Mouse (Mus musculus) thymus, postnatal 14 days (tissue): Measurements from ENCODE around the gene Hist1h2ai.

ENCODE experiments used
- DNase-seq: peaks from one replicate; pipeline ENCODE4 v3.0.0; 2021

The Hist1h2ai gene

GRCm38 (mm10) chr13:21715864-21716539 is at the start of gene Hist1h2ai, which contains the start of gene Hist1h2bl:
Gene Hist1h2ai, plus strand, starts transcription at chr13:21716422.
Gene Hist1h2bl, minus strand, starts transcription at chr13:21716143.
- peak; percentile 88 for DNase-seq

DNA sequence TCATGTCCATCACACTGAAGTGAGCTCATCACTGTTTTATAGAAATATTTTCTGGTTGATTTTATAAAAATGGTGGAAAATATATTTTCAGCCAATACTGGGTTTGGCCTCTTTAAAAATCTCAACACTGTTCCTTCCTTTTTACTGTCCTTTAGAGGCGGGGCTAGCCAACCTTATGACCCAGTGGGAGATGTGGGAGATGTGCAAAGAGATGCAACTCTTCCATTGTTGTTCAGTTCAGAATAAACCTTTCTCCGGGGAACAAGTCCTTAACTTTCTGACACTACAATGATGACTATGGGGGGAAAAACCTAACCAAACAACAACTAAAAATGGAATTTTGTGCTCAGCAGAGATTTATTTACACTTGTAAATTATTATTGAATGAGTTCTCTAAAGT is 38.9 kb upstream of the Hist1h2ai start, which contains the start of gene Olfr1360:
TSS of gene Olfr1360 (minus strand) at position 101 of the 400 bp plus-strand sequence.
- no peak for DNase-seq

GRCm38 (mm10) chr13:21697811-21698210 is 18.4 kb upstream of the Hist1h2ai start, which contains the start of gene Olfr1359:
Gene Olfr1359, plus strand, starts transcription at chr13:21698111.
- no peak for DNase-seq

- no peak for DNase-seq
Observed at GRCm38 (mm10) chr13:21706669-21707068, 9.6 kb upstream of the Hist1h2ai start.

- peak; percentile 92 for DNase-seq
Observed at GRCm38 (mm10) chr13:21710031-21710711, 6.1 kb upstream of the Hist1h2ai start.

DNA sequence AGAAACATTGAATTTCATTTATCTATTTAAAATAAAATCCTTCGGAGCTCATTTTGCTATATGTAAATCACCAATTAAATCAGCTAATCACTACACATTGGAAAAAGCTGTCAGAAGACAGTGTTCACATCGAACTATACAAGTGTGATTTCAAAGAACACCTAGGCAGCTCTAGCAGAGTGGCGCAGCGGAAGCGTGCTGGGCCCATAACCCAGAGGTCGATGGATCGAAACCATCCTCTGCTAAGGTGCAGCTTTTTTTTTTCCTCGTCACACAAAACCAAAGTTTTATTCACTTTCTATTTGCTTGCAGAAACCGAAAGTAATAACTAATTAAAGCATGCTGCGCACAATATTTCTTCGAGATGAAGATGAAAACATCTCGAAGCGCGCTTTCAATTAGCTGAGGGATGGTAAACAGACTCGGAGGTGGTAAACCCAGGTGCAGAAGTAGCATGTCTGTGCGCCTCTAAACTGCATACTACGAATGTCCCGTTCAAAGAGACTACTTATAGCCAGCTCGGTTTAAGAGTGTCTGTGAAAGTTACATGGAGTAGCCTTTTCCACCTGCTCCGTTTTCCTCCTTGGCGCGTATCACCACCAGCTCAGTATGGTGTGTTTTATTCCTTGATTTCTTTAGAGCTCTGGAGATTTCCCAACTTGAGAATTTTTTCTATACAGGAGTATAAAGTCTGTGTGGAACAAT is 5.2 kb upstream of the Hist1h2ai start:
- peak; percentile 85 for DNase-seq

- DNase-seq: no peak
Observed at GRCm38 (mm10) chr13:21711698-21712097, 4.5 kb upstream of the Hist1h2ai start.

GRCm38 (mm10) chr13:21714725-21715124 is 1.5 kb upstream of the Hist1h2ai start:
- DNase-seq: peak; percentile 70

GRCm38 (mm10) chr13:21715131-21715863 is 925 bp upstream of the Hist1h2ai start:
- peak; percentile 9 for DNase-seq

DNA sequence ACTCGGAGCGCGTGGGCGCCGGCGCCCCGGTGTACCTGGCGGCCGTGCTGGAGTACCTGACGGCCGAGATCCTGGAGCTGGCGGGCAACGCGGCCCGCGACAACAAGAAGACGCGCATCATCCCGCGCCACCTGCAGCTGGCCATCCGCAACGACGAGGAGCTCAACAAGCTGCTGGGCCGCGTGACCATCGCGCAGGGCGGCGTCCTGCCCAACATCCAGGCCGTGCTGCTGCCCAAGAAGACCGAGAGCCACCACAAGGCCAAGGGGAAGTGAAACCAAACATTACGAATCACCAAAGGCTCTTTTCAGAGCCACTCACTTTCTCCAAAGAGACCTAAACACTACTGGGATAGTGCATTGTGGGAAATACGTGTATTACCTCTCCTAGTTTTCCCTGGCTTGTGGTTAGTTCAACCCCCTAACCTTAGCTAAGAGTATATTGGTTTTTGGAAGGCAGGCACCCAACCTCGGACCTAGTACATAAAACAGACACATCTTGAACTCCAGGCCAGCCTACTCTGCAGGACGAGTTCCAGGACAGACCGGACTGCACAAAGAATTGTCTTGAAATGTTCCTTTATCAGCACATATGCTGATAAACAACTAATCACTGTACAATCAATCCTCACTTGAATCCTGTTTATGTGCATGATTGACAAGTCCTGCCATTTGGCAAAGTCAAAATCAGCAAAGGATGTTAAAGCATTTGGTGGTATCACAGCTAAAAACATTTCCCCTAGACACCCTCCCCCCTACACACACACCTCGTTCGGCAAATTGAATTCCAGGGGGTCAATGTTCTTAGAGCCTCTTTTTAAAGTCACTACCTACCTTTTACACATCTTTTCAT is 544 bp downstream of the Hist1h2ai start:
- DNase-seq: peak; percentile 29

DNA sequence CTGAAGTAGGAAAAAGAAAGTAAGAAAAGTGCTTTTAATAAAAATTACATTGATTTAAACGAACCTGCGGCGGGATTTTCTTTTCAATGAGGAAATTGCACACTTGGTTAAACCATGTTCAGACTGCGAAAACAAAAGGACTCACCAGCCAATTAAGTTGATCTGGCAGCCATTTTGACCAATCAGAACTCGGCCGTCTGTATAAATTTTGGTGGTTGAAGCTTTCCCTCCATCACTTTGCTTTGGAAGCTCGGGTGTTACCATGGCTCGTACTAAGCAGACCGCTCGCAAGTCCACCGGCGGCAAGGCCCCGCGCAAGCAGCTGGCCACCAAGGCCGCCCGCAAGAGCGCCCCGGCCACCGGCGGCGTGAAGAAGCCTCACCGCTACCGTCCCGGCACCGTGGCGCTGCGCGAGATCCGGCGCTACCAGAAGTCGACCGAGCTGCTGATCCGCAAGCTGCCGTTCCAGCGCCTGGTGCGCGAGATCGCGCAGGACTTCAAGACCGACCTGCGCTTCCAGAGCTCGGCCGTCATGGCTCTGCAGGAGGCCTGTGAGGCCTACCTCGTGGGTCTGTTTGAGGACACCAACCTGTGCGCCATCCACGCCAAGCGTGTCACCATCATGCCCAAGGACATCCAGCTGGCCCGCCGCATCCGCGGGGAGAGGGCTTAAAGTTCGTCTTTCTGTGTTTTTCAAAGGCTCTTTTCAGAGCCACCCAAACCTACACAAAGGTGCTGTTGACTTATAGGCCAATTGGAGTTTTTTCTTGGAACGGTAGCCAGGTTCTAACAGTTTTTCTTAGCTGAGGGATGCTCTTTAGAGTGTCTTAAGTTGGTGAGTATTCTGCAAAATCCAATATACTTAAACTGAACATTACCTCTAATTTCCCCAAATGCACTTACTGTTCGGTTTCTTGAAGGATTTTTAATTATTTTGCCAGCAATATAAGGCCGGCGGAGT is 1.5 kb downstream of the Hist1h2ai start, which contains the start of gene Hist1h3h:
TSS of gene Hist1h3h (plus strand) at position 263 of the 961 bp plus-strand sequence.
- DNase-seq: peak; percentile 90

GRCm38 (mm10) chr13:21718381-21719080 is 2.3 kb downstream of the Hist1h2ai start:
- no peak for DNase-seq

- DNase-seq: peak; percentile 24
Observed at GRCm38 (mm10) chr13:21721107-21721756, 5.0 kb downstream of the Hist1h2ai start.

DNA sequence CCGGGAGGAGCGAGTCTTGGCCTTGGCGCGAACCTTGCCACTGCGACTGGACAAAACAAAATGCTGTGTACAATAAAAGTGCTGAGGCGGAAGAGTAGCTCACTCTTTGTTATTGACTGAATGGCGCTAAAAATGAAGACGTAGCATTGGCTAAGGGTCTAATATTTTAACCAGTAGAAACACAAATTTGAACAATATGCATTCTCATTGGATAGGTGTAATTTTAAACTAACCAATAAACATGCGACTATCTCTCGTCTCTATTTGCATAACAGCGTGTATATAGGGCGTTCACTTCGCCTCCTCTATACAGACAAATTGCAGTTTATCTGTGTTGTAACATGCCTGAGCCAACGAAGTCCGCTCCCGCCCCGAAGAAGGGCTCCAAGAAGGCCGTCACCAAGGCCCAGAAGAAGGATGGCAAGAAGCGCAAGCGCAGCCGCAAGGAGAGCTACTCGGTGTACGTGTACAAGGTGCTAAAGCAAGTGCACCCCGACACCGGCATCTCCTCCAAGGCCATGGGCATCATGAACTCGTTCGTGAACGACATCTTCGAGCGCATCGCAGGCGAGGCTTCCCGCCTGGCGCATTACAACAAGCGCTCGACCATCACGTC is 5.6 kb downstream of the Hist1h2ai start, which contains the start of gene Hist1h2bm:
TSS of gene Hist1h2bm (plus strand) at position 288 of the 616 bp plus-strand sequence.
- peak; percentile 80 for DNase-seq

GRCm38 (mm10) chr13:21722373-21722925 is 6.2 kb downstream of the Hist1h2ai start:
- DNase-seq: no peak

GRCm38 (mm10) chr13:21722993-21723836 is 7.0 kb downstream of the Hist1h2ai start:
- peak; percentile 55 for DNase-seq

DNA sequence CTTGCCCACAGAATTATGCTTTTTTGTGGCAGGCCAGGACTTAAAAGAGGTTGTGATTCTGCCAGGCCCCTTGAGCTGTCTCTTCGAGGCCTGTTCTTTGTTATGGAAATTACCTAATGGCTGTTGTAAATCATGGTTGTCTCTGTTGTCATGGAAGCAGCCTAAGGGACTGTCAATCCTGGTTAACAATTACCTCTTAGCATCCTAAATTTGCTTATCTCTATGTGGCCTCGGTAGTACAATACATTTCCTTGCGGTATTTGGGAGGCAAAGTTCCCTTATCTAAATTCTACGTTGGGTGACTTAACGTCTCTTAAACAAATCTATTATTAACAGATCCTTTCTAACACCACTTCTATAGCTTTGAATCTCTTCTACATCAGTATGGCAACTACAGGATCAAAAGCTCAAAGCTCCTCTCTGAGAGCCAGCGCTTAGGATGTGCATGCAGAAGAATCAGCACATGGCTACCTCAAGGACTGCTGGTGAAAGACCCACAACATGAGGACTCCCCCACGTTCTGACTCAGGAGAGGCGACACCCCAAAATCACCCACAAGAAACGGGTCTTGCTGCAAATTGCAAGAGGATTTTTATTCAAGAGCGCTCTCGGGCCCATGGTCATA is 11.8 kb downstream of the Hist1h2ai start:
- no peak for DNase-seq
